Mouse (Mus musculus) frontal cortex, adult (tissue): ENCODE data around the gene Slbp.
A peak's percentile ranks its signal among the peaks of the same experiment; 100 is the strongest.

Experiments
- ATAC-seq: cut with Nextera tagmentation; 2 replicates; pipeline ENCODE4 v1.9.2; 2017; ENCODE audit warnings: mild to moderate bottlenecking, moderate library complexity, mixed read lengths; ENCODE audit not compliant: low TSS enrichment

The Slbp gene

GRCm38 (mm10) chr5:33681044-33681443, 28.7 kb upstream of the Slbp start:
- no peak for ATAC-seq

DNA sequence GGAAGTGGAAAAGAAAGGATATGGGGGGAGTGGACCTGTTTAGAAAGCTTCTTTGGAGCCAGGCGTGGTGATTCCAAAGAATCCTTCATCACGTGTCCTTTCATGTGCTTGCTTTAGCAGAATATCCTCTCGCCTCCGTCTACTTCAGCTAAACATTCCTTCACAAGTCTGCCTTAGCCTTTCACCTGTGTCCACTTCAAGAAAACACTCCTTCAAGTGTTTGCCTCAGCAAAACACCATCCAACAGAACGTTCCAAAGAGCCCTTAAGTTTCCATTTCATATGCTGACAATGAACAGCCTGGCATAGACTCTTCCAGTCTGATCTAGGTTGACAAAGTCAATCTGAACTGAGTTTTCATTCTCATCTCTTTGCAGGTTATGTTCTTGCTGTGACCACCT, 25.9 kb upstream of the Slbp start:
- ATAC-seq, result no peak

- peak; percentile 70; the same call in 1 of the 2 replicates for ATAC-seq
Observed at GRCm38 (mm10) chr5:33675964-33676363, 23.6 kb upstream of the Slbp start.

- ATAC-seq, result peak; percentile 76
Observed at GRCm38 (mm10) chr5:33674439-33674838, 22.1 kb upstream of the Slbp start.

GRCm38 (mm10) chr5:33671659-33672058, 19.3 kb upstream of the Slbp start:
- ATAC-seq, result no peak

GRCm38 (mm10) chr5:33668223-33668622, 15.8 kb upstream of the Slbp start:
- peak; percentile 69 for ATAC-seq

DNA sequence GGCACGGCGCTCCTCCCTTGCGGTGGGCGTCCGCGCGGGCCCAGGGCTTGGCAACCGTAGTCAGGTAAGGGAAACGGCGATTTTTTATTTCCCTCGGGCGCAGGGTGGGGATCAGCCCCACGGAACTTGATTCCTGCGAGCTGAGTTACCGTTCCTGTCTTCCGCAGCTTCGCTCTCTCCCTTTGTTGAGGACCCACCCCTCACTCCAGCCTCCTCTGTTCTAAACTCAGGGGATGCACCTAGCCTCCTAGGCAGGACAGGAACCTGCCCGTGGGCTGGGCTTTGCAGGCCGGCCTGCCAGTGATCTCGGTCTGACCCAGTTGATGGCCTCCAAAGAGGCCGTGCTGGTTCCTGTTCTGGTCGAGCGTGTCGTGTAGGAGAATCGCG, 6.3 kb upstream of the Slbp start:
- ATAC-seq, result no peak

DNA sequence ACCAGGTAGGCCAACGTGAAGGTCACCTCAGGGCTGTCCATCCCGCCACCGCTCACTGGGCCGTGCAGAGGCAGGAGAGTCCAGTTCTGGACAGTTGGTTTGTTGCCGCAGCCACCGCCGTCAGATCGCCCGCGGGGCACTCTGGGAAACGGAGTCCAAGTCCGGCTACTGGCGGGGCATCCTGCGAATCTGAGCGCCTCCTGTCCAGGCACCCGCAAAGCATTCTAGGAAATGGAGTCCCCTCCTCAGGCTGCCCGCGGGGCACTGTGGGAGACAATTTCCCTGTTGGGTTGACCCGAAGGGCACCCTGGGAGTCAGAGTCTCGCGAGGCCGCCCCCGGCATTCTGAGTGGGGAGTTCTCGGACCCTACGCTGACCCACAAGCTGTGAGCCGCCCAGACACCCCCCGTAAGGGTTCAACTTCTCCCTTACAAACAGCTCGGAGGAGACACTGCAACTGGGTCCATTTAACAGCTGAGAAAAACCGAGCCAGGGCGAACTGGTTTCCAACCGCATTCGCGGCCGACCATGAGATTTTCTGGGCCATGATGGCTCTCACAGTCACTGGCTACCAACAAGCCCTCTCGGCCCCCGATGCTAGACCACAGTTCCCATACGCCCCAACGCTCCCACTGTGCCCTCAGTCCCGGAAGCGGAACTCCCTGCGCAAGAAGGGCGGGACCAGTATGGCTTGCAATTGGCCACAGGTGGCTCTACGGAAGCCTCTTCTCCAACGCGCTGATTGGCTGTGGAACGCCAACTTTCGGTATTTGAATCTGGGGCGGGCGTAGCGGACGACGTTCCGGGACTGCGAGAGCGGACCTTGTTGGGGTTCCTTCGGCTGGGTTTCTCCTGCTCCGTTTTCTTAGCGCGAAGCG, 5.7 kb upstream of the Slbp start, which contains the start of the genes Tacc3 and Tmem129:
TSS of gene Tacc3 (plus strand) at position 342 of the 877 bp plus-strand sequence.
TSS of gene Tmem129 (minus strand) at position 630 of the 877 bp plus-strand sequence.
- peak; percentile 91 for ATAC-seq

DNA sequence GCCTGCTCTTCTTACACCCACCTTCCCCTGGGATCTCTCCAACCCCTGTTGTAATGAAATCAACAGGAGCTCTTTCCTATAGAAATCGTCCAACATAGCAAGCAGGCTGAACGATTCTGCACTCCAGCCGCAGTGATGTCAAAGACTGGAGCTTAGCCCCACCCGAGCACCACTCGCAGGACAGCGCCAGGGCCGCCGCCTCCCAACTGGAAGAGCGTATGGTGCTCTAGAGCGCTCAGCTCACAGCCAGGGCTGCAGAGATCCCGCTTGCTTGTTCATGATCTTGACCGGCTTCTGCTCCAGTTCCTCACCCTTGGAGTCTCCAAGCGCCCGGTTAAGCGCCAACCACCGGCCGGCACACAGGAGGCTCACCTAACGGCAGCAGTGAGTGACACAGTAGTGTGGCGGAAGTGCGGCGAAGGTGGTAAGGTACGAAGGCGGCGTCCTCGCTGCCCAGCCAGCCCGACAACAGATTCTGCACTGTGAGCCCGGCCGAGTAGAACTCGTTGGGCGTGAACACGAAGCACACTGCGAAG, 4.9 kb upstream of the Slbp start:
- ATAC-seq, result peak; percentile 46

GRCm38 (mm10) chr5:33656739-33657138, 4.4 kb upstream of the Slbp start:
- no peak for ATAC-seq

- no peak for ATAC-seq
Observed at GRCm38 (mm10) chr5:33655251-33655840, 3.0 kb upstream of the Slbp start.

DNA sequence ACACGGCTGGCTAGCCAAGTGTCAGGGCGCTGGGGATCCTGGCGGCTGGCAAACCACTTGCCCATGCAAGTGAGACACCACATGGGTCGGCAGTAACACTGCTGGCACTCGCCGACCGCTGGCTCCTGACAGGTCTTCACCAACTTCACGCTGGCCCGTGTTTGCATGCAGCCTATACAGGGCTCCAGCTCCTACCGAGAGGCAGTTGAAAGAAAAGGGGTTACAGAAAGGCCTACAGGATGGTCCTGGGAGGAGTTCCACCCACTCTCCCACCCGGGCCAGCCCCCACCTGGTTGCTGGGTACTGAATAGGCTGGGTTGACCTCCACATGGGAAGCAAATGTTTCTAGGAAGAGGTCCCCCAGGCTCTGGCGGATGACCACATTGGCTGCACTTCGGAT, 2.0 kb upstream of the Slbp start:
- no peak for ATAC-seq

- ATAC-seq, result peak; percentile 3; the same call in 1 of the 2 replicates
Observed at GRCm38 (mm10) chr5:33652783-33653173, 404 bp upstream of the Slbp start.

GRCm38 (mm10) chr5:33651541-33651920, 843 bp downstream of the Slbp start:
- no peak for ATAC-seq

- ATAC-seq, result no peak
Observed at GRCm38 (mm10) chr5:33651017-33651416, 1.4 kb downstream of the Slbp start.

GRCm38 (mm10) chr5:33640652-33641051, 11.7 kb downstream of the Slbp start:
- ATAC-seq, result peak; percentile 69; the same call in 1 of the 2 replicates

GRCm38 (mm10) chr5:33638826-33639225, 13.5 kb downstream of the Slbp start:
- ATAC-seq, result no peak

DNA sequence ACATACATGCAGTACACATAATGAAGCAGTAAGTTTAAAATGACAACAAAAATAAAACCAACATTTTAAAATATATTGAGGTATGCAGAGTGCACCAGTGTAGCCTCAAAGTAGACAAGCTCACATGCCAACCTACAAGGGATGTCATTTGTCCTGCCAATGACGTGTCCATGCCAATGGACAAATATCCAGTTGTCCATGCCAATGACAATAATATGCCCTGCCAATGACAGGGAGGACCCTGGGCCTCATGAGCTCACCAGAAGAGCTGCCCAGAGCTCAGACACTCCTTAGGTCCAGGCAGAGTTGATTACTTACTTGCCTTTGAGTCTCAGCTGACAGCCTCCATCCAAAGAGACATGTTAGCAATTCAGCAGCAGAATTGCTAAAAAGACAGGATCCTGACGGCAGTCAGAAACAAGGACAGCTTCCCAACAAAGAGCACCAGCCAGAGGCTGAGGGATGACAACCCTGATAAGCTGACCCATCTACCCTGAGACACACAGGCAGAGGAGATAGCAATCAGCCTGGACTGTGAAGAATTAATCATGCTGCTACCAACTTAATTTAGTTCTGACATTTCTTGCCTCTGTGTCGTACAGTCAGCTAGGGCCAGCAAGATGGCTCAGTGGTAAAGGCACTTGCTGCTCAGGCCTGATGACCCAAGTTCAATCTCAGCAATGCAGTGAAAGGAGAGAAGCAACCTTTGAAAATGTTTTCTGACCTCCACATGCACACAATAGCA, 14.6 kb downstream of the Slbp start:
- ATAC-seq, result no peak

GRCm38 (mm10) chr5:33635361-33635760, 17.0 kb downstream of the Slbp start:
- no peak for ATAC-seq

DNA sequence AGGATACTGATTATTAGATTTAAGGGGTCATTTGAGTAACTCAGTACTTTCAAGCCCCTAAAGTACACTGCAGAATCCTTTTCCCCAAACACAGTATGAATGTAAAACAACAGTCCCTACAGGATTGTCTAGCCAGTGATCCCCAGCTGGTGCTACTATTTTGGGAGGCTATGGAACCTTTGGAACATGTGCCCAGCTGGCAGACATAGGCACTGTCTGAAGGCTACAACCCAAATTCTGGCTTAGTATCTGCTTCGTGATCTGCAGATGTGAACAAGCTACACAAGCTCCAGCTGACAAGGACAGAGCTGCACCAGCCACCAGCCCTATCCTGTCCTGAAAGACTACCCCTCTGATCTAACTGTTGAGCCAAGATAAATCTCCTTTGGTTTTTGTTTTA, 19.8 kb downstream of the Slbp start:
- no peak for ATAC-seq

- no peak for ATAC-seq
Observed at GRCm38 (mm10) chr5:33630615-33631014, 21.8 kb downstream of the Slbp start.

DNA sequence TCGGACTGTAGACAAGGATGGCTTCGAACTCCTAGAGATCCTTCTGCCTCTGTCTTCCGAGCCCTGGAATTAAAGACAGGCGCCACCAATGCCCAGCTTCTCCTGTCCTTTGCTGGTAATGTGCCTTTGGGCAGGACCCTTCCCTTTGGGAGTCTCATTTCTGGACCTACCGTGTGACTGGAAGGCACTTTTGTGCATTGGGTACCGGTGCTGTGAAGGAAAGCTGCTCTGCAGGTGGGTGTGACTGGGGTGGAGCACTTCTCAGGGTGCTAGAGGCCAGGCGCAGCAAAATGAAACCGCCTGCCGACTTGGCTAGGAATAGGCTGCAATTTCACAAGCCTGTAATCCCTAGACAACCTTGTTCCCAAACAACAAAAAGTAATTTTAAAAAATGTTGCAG, 22.3 kb downstream of the Slbp start:
- peak; percentile 18; the same call in 1 of the 2 replicates for ATAC-seq
